Mouse (Mus musculus): ENCODE data around the gene Igfn1.

DNA sequence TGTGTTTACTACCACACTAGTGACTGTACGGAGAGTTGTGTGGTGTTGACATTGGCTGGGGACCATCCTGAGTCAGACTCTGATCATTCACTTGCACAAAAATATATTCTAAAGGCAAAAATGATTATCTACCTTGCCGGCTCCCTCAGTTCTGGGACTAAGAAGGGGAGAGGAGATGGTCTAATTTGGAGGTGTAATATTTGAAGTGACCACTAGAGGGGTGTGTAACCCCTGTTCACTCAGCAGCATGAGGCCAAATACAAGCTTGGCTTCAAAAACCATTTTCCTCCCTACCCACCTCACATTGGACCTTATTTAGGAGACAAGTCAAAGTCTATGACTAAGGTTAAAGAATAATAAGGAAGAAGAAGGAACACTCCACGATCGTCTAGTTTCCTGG lies 47.7 kb downstream of the Igfn1 start:
- TF ChIP-seq GATA1 (IDR thresholded peaks at IDR 0.05; ENCODE audit: borderline replicate concordance, low read length) (no peak), FLI1 (IDR thresholded peaks at IDR 0.05; ENCODE audit: low read length) (no peak)
